Mouse (Mus musculus) ovary, postnatal 10 days (tissue): Measurements from ENCODE around the gene Mchr1.

Experiments
- DNase-seq: peaks from one replicate; pipeline ENCODE4 v3.0.0; 2022; ENCODE audit warnings: low spot score

Gene Mchr1

GRCm38 (mm10) chr15:81227275-81227674 is 8.0 kb upstream of the Mchr1 start:
- no peak for DNase-seq

GRCm38 (mm10) chr15:81228258-81228657 is 7.0 kb upstream of the Mchr1 start:
- no peak for DNase-seq

GRCm38 (mm10) chr15:81229791-81230190 is 5.5 kb upstream of the Mchr1 start:
- no peak for DNase-seq

- no peak for DNase-seq
These were observed 4.0 kb upstream of the Mchr1 start for GRCm38 (mm10) chr15:81231325-81231724.

GRCm38 (mm10) chr15:81236062-81236461 is 763 bp downstream of the Mchr1 start:
- DNase-seq, result no peak

GRCm38 (mm10) chr15:81237471-81237870 is 2.2 kb downstream of the Mchr1 start:
- no peak for DNase-seq

GRCm38 (mm10) chr15:81239261-81239660 is 4.0 kb downstream of the Mchr1 start:
- no peak for DNase-seq

- no peak for DNase-seq
These were observed 4.6 kb downstream of the Mchr1 start for GRCm38 (mm10) chr15:81239794-81240343.

GRCm38 (mm10) chr15:81246890-81247289 is 11.6 kb downstream of the Mchr1 start:
- DNase-seq, result no peak

- no peak for DNase-seq
These were observed 12.5 kb downstream of the Mchr1 start for GRCm38 (mm10) chr15:81247583-81248340.

- no peak for DNase-seq
These were observed 13.0 kb downstream of the Mchr1 start for GRCm38 (mm10) chr15:81248341-81248679.

GRCm38 (mm10) chr15:81248951-81249579 is 13.8 kb downstream of the Mchr1 start:
- DNase-seq, result no peak

- no peak for DNase-seq
These were observed 17.4 kb downstream of the Mchr1 start for GRCm38 (mm10) chr15:81252626-81253174.

- DNase-seq, result no peak
These were observed 18.3 kb downstream of the Mchr1 start for GRCm38 (mm10) chr15:81253585-81253984.

- DNase-seq, result no peak
These were observed 18.9 kb downstream of the Mchr1 start for GRCm38 (mm10) chr15:81254113-81254640.

- no peak for DNase-seq
These were observed 19.8 kb downstream of the Mchr1 start for GRCm38 (mm10) chr15:81255063-81255462.

- no peak for DNase-seq
These were observed 23.0 kb downstream of the Mchr1 start for GRCm38 (mm10) chr15:81258296-81258695.

GRCm38 (mm10) chr15:81259304-81259703 is 24.0 kb downstream of the Mchr1 start:
- DNase-seq, result no peak

- no peak for DNase-seq
These were observed 24.9 kb downstream of the Mchr1 start for GRCm38 (mm10) chr15:81260208-81260607.

- no peak for DNase-seq
These were observed 29.2 kb downstream of the Mchr1 start for GRCm38 (mm10) chr15:81264392-81265095.

GRCm38 (mm10) chr15:81267416-81267815 is 32.1 kb downstream of the Mchr1 start:
- no peak for DNase-seq
